Mouse (Mus musculus): ENCODE results near the gene Des. TPM values are rescaled to one million over a fixed set of nuclear protein-coding genes. Genes with fewer than 3 reads are reported as not detected.
A peak's percentile ranks its signal among the peaks of the same experiment; 100 is the strongest.

The Des gene
- polyA plus RNA-seq (2015; fragmentation: Nextera tagmentation; extraction: Ambion mirVana) = 1.8 and 2.9 TPM in 2 replicates

- Histone ChIP-seq H3K9me3 (no peaks in the 10 kb centered on the region), H3K4me3 (peak within 1 kb of the TSS; percentile 32), H3K27ac (no peak within 1 kb of the TSS), H3K4me2 (peak within 1 kb of the TSS; percentile 52), H3K4me1 (replicated peaks) (peaks cover 12% of the 10 kb centered on the region), H3K36me3 (no peaks in the 10 kb centered on the region), H3K9ac (peak within 1 kb of the TSS; percentile 49), H3K27me3 (peaks cover 65% of the 10 kb centered on the region)
- peak; percentile 50; the same call in 1 of the 2 replicates for ATAC-seq (ENCODE audit: low FRiP score)
- WGBS = 1% methylated on average over 78 of the region's 80 CpGs
Measured at GRCm38 (mm10) chr1:75360112-75361031, at the start of gene Des. Gene Des, plus strand, starts transcription at chr1:75360329.

GRCm38 (mm10) chr1:75311694-75312093, 48.4 kb upstream of the Des start:
- Histone ChIP-seq H3K4me1 (replicated peaks) (peaks cover 10% of the 10 kb centered on the region), H3K9me3 (no peaks in the 10 kb centered on the region), H3K4me2 (no peak overlapping the region), H3K4me3 (no peak overlapping the region), H3K36me3 (peaks cover 89% of the 10 kb centered on the region), H3K27ac (no peak overlapping the region), H3K9ac (no peak overlapping the region), H3K27me3 (no peaks in the 10 kb centered on the region)
- WGBS = 95% methylated on average over 6 of the region's 6 CpGs
- no peak for ATAC-seq (ENCODE audit: low FRiP score)

GRCm38 (mm10) chr1:75315011-75315410, 45.1 kb upstream of the Des start:
- H3K4me3 ChIP-seq = no peak overlapping the region
- WGBS = 89% methylated on average over 6 of the region's 6 CpGs
- H3K9ac ChIP-seq = no peak overlapping the region
- no peaks in the 10 kb centered on the region for H3K27me3 ChIP-seq
- H3K4me2 ChIP-seq = no peak overlapping the region
- H3K36me3 ChIP-seq = peaks cover 56% of the 10 kb centered on the region
- peaks cover 10% of the 10 kb centered on the region for H3K4me1 ChIP-seq (replicated peaks)
- no peaks in the 10 kb centered on the region for H3K9me3 ChIP-seq
- no peak for ATAC-seq (ENCODE audit: low FRiP score)
- no peak overlapping the region for H3K27ac ChIP-seq

GRCm38 (mm10) chr1:75315456-75316365, 44.4 kb upstream of the Des start:
- Histone ChIP-seq H3K9ac (peak overlapping the region; percentile 82), H3K4me3 (peak overlapping the region; percentile 71), H3K36me3 (peaks cover 49% of the 10 kb centered on the region), H3K4me2 (peak overlapping the region; percentile 77), H3K27me3 (no peaks in the 10 kb centered on the region), H3K4me1 (replicated peaks) (peaks cover 10% of the 10 kb centered on the region), H3K9me3 (no peaks in the 10 kb centered on the region), H3K27ac (peak overlapping the region; percentile 93; the same call in 1 of the 2 replicates)
- ATAC-seq (ENCODE audit: low FRiP score) = no peak
- WGBS = 87% methylated on average over 29 of the region's 29 CpGs

- H3K36me3 ChIP-seq = peaks cover 38% of the 10 kb centered on the region
- WGBS = under 1% methylated on average over 20 of the region's 20 CpGs
- peak overlapping the region; percentile 71 for H3K4me3 ChIP-seq
- peaks cover 10% of the 10 kb centered on the region for H3K4me1 ChIP-seq (replicated peaks)
- peak overlapping the region; percentile 77 for H3K4me2 ChIP-seq
- ATAC-seq (ENCODE audit: low FRiP score) = peak; percentile 48
- H3K9ac ChIP-seq = peak overlapping the region; percentile 82
- peak overlapping the region; percentile 93 for H3K27ac ChIP-seq
- H3K9me3 ChIP-seq = no peaks in the 10 kb centered on the region
- no peaks in the 10 kb centered on the region for H3K27me3 ChIP-seq
Measured at GRCm38 (mm10) chr1:75316861-75317240, 43.3 kb upstream of the Des start.

- H3K9ac ChIP-seq = peak within 1 kb of the TSS; percentile 82
- WGBS = under 1% methylated on average over 92 of the region's 92 CpGs
- peaks cover 31% of the 10 kb centered on the region for H3K36me3 ChIP-seq
- peak within 1 kb of the TSS; percentile 77 for H3K4me2 ChIP-seq
- H3K27ac ChIP-seq = peak within 1 kb of the TSS; percentile 93
- no peaks in the 10 kb centered on the region for H3K9me3 ChIP-seq
- H3K4me3 ChIP-seq = peak within 1 kb of the TSS; percentile 71
- peak; percentile 98 for ATAC-seq (ENCODE audit: low FRiP score)
- peaks cover 10% of the 10 kb centered on the region for H3K4me1 ChIP-seq (replicated peaks)
- no peaks in the 10 kb centered on the region for H3K27me3 ChIP-seq
Measured at GRCm38 (mm10) chr1:75317241-75318201, 42.6 kb upstream of the Des start, which contains the start of gene Dnpep. Gene Dnpep, minus strand, starts transcription at chr1:75317990.

- Histone ChIP-seq H3K4me3 (peak overlapping the region; percentile 71), H3K27ac (peak overlapping the region; percentile 35), H3K4me1 (replicated peaks) (peaks cover 10% of the 10 kb centered on the region), H3K9ac (0 out of 2 replicates have a peak overlapping the region, but pooled peaks have one; percentile 21), H3K36me3 (peaks cover 23% of the 10 kb centered on the region), H3K9me3 (no peaks in the 10 kb centered on the region), H3K4me2 (peak overlapping the region; percentile 34), H3K27me3 (no peaks in the 10 kb centered on the region)
- 74% methylated on average over 3 of the region's 3 CpGs for WGBS
- ATAC-seq (ENCODE audit: low FRiP score) = no peak
Measured at GRCm38 (mm10) chr1:75318301-75318700, 41.8 kb upstream of the Des start.

GRCm38 (mm10) chr1:75318736-75319135, 41.4 kb upstream of the Des start:
- Histone ChIP-seq H3K27me3 (no peaks in the 10 kb centered on the region), H3K9ac (no peak overlapping the region), H3K4me1 (replicated peaks) (peaks cover 10% of the 10 kb centered on the region), H3K9me3 (no peaks in the 10 kb centered on the region), H3K4me3 (no peak overlapping the region), H3K36me3 (peaks cover 19% of the 10 kb centered on the region), H3K27ac (no peak overlapping the region; the same call in 1 of the 2 replicates), H3K4me2 (no peak overlapping the region)
- 87% methylated on average over 4 of the region's 4 CpGs for WGBS
- ATAC-seq (ENCODE audit: low FRiP score) = no peak

- Histone ChIP-seq H3K4me3 (no peak overlapping the region), H3K9me3 (no peaks in the 10 kb centered on the region), H3K4me2 (no peak overlapping the region), H3K27me3 (no peaks in the 10 kb centered on the region), H3K36me3 (peaks cover 15% of the 10 kb centered on the region), H3K9ac (no peak overlapping the region), H3K4me1 (replicated peaks) (peaks cover 10% of the 10 kb centered on the region), H3K27ac (no peak overlapping the region)
- 94% methylated on average over 10 of the region's 10 CpGs for WGBS
- no peak for ATAC-seq (ENCODE audit: low FRiP score)
Measured at GRCm38 (mm10) chr1:75319166-75319565, 41.0 kb upstream of the Des start.

GRCm38 (mm10) chr1:75327461-75327860, 32.7 kb upstream of the Des start:
- Histone ChIP-seq H3K9ac (no peak overlapping the region), H3K4me3 (no peak overlapping the region), H3K27ac (no peak overlapping the region), H3K4me2 (no peak overlapping the region), H3K9me3 (no peaks in the 10 kb centered on the region), H3K36me3 (no peaks in the 10 kb centered on the region), H3K4me1 (replicated peaks) (no peaks in the 10 kb centered on the region), H3K27me3 (peaks cover 4% of the 10 kb centered on the region; the same call in 1 of the 2 replicates)
- ATAC-seq (ENCODE audit: low FRiP score) = no peak

- no peaks in the 10 kb centered on the region for H3K9me3 ChIP-seq
- no peak overlapping the region for H3K4me3 ChIP-seq
- no peaks in the 10 kb centered on the region for H3K4me1 ChIP-seq (replicated peaks)
- no peak overlapping the region for H3K9ac ChIP-seq
- H3K36me3 ChIP-seq = no peaks in the 10 kb centered on the region
- peaks cover 4% of the 10 kb centered on the region; the same call in 1 of the 2 replicates for H3K27me3 ChIP-seq
- no peak overlapping the region for H3K4me2 ChIP-seq
- no peak overlapping the region for H3K27ac ChIP-seq
- WGBS = 87% methylated on average over 1 of the region's 1 CpGs
- ATAC-seq (ENCODE audit: low FRiP score) = no peak
Measured at GRCm38 (mm10) chr1:75331271-75331670, 28.9 kb upstream of the Des start.

Measured in hindbrain, embryonic 13.5 days (tissue).